Mouse (Mus musculus) CH12.LX (cell line): ENCODE measurements around the gene Sar1b.
A peak's percentile ranks its signal among the peaks of the same experiment; 100 is the strongest.

Experiments
- CHD2 ChIP-seq: IDR thresholded peaks from 2 replicates; pipeline ENCODE4 v1.6.1; 2011; ENCODE audit warnings: low read length, improper control_type of control experiment
- EP300 ChIP-seq: IDR thresholded peaks from 2 replicates; pipeline ENCODE4 v1.6.1; 2011; ENCODE audit warnings: low read length, improper control_type of control experiment
- MAFK ChIP-seq: IDR thresholded peaks from 2 replicates; pipeline ENCODE4 v1.6.1; 2011; ENCODE audit warnings: low read length, improper control_type of control experiment; ENCODE audit not compliant: insufficient replicate concordance
- POLR2AphosphoS2 ChIP-seq: IDR thresholded peaks from 2 replicates; pipeline ENCODE4 v1.6.1; 2011; ENCODE audit warnings: low read depth, low read length, improper control_type of control experiment

- no peak for TF ChIP-seq POLR2AphosphoS2
- peak; percentile 94 for TF ChIP-seq CHD2
- no peak for TF ChIP-seq EP300
- TF ChIP-seq MAFK: no peak
These were observed 46.2 kb downstream of the Sar1b start for GRCm38 (mm10) chr11:51809632-51810224.
